Mouse (Mus musculus): ENCODE measurements around the gene Vmac.
A peak's percentile ranks its signal among the peaks of the same experiment; 100 is the strongest.

Gene Vmac

DNA sequence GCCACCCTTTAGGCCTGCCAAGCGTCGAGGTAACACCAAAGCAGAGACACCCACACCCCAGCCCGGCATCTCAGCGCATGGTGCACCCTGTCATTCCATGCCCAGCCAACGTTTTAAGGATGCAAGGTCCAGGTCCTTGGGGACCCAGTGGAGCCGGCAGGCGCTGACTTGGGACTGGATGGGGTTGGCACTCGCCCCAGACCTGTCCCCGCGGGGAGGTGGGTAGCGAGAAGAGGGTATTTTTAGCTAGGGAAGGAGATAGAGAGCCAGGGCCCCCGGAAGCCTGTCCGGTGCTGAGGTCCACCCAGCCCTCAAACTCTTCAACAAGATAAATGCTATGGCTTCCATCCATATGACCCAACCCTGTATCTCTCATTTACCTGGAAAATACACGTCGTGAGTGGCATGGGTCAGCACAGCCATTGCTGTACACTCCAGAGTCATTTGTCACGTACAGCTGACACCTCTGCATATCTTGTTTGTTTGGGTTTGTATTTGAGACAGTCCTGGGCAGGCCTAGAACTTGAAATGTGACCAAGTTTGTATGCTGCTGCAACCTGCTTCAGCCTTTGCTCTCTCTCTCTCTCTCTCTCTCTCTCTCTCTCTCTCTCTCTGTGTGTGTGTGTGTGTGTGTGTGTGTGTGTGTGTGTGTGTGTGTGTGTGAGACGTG lies 22.4 kb upstream of the Vmac start:
- no peak for DNase-seq (ENCODE audit: low spot score in 2 of 2)

DNA sequence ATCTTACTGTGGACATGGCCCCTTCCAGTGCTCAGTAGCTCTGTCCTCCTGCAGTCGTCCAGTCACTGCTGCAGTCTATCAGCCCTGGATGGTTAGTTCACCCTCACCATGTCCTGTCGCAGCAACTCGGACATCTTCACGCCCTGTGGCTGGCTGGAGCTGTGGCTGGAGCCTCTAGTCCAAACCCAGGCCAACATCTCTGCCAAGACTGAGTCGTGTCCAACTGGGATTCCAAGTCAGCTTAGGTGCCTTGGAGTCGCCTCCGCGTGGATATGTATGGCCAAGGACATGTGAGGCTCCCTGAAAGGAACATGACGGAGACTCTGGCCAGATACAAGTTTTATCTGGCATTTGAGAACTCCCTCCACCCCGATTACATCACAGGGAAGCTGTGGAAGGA lies 20.4 kb upstream of the Vmac start:
- DNase-seq (ENCODE audit: low spot score in 2 of 2), result no peak

DNA sequence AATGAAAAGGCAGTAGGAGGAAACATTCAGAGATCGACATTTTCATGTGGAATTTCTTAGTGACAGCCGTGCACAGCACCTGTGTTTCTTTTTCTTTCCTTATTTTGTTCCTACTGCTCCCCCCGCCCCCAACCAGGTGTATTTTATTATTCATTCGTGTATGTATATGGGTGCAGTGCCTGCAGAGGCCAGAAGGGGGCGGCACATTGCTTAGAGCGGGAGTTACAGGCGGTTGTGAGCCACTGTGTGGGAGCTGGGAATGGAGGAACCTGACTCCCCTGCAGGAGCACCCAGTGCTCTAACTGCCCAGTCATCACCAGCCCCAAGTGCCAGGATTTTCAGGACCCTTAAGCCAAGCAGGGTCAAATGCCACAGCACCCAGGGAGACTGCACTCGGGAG lies 18.7 kb upstream of the Vmac start:
- DNase-seq (ENCODE audit: low spot score in 2 of 2), result no peak

DNA sequence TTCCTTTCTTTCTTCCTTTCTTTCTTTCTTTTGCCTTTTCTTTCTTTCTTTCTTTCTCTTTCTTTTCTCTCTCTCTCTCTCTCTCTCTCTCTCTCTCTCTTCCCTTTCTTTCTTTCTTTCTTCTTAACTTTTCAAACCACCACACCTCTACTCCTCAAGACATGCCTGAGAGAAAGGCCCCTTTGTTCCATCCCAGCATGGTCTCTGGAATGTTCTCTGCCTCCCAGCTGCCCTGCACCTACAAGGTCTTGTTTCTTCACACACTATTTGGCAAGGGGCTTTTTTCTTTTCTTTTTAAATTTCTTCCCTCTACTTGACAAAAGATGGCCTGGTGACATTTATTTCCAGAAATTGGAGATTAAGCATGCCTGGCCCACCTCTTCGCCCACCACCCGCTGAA lies 11.8 kb upstream of the Vmac start:
- DNase-seq (ENCODE audit: low spot score in 2 of 2), result no peak

DNA sequence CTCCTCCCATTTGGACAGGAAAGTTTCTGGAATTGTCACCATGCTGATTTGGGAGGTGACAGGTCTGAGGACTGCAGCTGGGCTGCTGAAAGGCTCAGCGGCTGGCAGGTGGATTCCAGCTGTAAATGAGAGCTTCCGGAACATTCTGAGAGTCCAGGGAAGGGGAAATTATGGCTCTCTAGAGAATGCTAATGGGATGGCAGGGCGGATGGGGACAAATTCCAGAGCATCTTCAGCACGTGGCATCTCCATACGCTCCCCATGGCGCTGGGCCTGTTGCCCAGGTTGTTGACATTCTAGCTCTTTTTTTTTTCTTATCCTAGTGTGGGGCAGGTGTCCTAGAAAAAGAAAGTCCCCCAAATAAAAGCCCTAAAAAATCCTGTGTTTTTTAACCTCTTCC lies 11.3 kb upstream of the Vmac start:
- DNase-seq (ENCODE audit: low spot score in 2 of 2), result no peak

DNA sequence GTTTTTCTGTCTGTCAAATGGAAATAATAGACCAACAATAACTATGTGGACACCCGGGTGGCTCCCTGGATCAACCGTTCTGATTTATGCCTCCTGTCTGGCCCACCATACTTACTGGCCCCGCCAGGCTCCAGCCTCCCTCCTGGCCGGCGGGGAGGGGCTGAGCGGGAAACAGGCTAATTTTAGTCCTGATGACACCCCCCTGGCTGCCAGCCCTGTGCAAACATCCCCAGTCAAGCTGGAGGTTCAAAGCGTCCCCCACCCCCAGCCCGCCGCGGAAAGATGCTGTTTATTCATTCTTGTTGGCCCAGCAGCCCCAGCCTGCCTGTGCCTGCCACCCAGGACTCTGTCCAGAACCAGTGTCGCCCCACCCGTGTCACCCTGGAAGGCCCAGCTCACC lies 10.3 kb upstream of the Vmac start:
- DNase-seq (ENCODE audit: low spot score in 2 of 2), result no peak

DNA sequence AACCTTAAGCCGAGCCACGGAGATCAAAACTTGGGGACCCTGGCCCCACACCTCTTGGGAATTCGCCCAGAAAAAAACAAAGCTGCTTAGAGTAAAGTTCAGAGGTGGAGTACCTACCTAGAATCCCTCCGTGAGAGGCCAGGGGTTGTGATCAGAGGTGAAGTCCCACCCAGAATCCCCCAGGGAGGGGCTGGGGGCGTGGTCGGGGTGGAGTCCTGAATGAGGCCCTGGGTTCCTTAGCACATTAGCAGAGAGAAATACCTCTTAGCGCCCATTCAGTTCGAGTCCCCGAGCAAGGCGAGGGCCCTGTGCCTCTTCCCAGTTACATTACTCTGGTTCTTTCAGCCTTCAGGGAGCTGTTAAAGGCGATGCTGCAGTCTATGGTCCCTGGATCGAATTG lies 9.8 kb upstream of the Vmac start:
- no peak for DNase-seq (ENCODE audit: low spot score in 2 of 2)

DNA sequence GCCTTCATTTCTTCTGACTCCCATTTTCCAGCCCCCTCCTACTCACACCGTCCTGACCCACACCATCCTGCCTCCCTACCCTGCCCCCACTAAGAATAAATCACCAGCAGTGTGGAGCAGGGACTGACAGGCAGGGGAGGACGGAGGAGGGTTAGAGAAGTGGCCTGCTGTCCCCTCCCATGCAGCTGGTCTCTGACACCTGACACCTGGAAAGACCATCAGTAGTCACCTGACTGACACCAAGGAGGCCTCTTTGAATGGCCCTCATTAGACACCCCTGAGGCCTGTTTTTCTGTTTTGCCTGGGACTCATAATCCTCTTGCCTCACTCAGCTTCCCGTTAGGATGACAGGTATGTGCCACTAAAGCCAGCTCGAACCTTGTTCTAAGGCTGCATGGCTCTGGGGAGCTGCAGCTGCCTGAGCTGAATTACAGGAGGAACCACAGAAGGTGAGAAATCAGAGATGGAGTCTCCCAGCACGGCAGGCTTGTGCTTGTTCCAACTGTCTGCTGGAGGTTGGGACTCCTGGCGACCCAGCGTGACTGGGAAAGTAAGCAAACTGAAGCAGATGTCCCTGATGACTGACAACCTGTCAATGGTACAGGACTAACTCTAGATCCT lies 9.3 kb upstream of the Vmac start:
- DNase-seq (ENCODE audit: low spot score in 2 of 2), result no peak

DNA sequence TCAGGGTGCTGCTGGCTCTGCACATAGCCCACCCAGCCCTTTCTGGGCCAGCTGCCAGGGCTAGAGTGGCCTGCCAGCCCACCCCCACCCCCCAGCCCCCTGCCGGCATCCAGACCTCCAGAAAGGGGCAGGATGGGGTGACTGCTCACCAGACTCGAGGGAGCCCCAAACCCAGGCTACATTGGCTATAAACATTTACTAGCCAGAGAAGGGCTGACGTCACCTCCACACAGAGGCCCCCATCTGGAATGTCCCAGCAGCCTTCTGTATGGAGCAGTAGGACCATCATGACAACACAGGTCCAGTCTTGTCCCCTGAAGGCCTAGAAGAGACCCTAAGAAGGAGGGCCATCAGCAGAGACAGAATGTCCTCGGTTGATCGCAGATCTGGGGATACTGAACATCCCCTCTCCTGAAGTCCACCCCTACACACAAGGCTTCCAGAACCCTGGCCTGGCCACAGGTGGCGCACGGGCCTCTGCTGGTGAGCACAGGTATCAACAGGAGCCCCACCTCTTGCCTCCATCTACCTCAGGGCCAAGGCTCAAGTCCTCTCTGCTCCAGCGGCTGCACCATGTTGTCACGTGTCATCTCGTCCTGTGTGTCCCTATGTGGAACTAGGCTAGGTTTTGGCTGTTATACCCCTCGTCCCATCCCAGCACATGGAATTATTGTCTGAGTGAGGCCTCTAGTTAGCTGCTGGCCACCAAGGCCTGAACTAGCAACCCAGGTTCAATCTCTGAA lies 5.8 kb upstream of the Vmac start:
- no peak for DNase-seq (ENCODE audit: low spot score in 2 of 2)

DNA sequence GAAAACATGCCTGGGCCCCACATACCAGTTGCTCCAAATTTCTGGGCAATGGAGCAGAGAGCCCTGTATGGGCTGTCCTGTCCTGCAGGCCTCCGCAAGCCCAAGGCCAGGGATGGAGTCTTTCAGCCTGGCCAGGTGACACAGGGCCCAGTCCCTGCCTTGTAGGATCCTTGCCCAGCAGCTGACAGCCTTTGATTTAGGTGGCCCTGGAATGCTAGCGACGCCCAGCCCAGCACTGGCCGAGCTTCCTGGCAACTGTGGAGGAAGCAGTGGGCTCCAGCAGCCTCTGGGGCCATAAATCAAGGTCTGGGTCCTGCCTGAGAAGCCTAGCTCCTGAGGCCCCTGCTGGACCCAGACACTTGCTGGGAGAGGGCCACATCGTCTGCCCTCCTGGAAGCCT lies 4.6 kb upstream of the Vmac start:
- no peak for DNase-seq (ENCODE audit: low spot score in 2 of 2)

DNA sequence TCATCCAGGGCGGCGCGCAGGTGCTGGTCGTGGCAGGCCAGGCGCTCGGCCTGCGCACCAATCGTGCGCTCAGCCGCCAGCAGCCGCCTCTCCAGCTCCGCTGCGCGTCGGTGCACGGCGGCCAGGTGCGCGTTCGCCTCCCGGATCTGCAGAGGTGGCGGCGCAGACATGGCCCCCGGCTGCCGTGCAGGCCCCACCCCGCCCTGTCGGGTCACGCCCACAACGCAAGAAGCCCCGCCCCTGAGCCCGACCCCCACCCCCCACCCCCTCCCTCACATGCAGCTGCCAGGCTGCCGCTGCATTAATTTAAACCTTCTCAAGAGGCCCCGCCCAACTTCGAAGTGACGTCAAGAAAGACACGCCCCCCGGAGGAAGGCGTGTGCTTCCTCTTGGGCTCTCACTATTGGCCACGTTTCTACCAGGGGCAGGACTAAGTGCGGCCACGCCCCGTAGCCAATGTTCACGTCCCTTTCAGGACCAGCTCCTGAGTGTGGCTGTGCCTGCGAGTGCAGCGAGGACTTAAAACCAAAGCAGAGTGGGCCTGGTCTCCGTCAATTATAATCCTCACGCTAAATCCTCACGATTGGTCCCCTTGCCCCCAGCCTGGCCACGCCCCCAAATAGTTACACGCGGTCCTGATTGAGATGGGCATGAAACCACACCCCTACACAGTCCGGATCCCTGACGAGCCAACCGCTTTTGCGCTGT lies 1.0 kb downstream of the Vmac start:
- peak; percentile 98 for DNase-seq (ENCODE audit: low spot score in 2 of 2)

DNA sequence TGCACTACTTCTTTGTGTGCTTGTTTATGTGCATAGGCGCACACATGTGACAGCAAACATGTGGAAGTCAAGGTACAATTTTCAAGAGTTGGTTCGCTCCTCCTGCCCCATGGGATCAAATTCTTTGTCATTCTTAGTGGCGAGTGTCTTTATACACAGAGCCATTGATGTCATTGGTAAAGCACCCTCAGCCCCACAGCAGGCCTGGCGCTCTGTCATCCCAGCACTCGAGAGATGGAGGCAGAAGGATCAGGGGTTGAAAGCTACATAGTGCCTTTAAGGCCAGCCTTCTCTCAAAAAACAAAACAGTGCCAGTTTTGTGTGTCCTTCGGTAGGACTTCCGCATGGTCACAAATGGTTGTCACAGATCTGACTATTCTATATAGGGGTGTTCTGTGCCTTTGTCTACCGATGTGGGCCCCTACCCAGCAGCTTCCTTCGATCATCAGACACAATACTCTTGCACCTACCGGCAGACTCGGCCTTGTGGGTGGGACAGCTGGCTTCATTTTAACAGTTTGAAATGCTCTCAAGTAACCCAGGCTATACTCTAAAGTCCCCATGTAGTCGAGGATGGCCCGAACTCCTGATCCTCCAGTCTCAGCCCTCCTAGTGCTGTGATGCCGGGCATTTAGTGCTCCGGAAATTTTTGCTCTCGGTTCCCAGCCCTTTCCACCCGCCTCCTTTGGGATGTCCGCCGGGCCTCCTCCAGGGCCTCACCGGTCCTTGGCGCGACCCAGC lies 1.7 kb downstream of the Vmac start:
- peak in 1 of 2 experiments; percentile 6 for DNase-seq (ENCODE audit: low spot score in 2 of 2)

DNA sequence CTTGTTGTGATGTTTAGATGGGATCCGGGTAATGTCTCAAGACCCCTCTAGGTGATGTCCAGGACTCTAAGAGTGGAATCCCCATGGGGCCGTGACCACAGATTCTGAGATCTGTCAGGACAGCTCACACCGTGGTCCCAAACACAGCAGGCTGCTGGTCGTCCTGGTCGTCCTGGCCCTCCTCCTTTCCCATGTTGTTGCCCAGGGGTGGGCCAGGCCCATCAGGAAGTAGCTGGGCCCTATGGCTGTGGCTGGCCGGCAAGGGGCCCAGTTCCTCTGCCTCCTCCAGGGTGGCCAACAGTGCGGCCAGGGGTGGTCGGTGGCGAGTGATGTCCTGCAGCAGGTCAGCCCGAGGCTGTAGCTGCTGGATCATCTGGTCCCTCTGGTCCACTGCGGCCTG lies 2.5 kb downstream of the Vmac start:
- DNase-seq (ENCODE audit: low spot score in 2 of 2), result no peak

DNA sequence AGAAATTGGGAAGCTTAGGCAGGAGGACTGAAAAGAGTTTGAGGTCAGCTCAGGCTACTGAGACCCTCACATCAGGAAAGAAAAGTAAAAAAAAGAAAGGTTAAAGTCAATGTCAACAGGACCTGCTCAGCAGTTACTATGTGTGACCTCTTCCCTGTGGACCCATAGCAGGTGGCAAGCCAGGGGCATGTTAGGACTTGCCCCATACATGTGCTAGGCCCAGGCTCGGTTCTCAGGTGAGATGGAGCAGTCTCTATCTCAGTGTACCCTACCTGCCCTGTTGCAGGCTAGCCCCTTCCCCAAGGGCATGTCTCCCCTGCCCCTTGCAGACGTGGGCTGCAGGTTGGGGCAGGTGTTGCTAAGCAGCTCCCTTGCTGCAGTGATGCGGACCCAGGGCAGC lies 8.1 kb downstream of the Vmac start:
- DNase-seq (ENCODE audit: low spot score in 2 of 2), result no peak

DNA sequence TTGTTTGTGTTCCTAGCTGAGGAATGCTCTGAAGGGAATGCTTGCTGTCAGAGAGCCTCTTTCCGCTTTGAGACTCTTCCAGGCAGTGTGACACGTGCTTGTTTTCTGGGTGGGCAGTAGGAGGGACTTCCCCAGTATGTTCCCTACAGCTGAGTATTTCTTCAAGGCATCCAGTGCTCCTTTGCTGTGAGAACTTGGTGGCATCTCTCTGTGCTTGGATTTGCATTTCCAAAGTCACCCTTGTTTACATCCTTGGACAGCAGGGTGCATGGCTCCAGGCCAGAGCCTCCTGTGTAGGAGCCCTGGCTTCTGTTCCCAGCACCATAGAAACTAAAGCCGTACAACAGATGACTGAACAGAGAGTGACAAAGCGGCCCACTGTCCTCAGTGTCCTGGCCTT lies 9.1 kb downstream of the Vmac start:
- DNase-seq (ENCODE audit: low spot score in 2 of 2), result no peak

DNA sequence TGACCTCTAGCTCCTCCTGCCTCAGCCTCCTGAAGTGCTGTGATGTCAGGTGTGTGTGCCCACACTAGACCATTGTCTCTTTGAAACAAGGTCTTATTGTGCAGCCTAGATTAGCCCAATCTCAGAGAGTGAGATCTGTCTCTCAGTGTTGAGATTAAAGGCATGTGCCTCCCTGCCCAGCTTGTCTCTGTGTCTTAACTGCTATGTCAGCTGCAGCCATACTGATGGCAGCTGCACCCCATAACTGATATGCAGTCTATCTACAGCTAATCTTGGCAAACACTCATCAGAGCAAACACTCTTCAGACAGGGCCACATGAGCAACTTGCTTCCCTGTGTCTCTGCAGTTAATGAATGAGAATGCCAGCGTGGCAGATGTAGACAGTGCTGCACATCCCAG lies 11.3 kb downstream of the Vmac start:
- no peak for DNase-seq (ENCODE audit: low spot score in 2 of 2)

DNA sequence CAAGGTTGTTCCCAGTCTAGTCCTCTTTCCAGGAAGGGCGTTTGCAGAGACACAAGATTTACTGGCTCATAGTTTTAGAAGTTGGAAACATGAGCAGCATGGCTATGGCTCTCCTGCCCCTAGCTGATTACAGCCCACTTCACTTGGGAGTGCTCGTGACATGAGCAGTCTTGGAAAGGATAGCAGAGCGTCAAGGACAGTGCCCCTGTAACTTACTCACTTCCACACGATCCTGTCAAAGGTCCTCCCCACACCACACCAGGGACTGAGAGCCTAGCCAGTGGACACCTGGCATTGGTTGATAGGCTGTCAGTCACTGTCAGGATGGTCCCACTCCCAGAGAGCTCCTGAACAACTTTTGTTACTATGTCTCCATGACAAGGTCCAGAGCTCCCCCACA lies 14.8 kb downstream of the Vmac start:
- no peak for DNase-seq (ENCODE audit: low spot score in 2 of 2)

DNA sequence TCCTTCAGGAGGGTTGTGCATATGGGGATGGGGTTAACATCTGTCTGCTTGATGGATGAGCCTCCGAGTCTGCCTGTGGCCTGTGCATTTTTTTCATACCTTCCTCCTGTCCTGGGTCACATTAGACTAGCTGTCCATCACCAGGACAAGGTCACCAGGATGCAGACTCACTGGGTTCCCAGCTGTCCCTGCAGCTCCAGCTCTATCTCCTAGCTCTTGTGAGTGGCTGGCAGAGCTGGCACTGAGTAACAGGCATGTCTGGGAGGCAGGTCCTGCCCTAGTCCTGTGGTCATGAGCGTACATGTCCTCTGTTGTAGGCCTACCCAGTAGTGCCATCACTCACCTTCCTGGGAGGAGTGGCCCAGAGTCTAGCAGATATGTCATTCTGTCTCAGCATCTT lies 17.4 kb downstream of the Vmac start:
- DNase-seq (ENCODE audit: low spot score in 2 of 2), result no peak

DNA sequence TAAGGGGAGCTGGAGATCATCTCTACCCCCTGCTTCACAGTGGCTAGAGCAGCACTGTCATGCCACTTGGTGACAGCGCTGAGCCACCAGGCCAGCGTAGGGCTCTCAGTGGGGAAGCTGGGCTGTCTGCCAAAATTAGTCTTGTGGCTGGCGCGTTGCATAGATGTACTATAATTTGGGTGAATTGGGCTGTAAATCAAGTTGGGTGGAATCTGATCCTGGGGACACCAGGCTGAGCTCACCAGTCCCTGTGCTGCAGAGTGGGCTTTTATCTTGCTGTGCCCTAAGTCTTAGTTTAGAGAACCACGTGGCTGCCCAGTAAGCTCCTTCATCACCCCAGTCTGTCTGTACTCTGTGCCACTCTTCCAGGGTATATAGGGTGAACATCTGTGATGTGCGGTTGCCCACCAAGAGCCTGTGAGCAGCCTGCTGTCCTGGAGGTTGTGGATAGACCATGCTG lies 23.9 kb downstream of the Vmac start:
- no peak for DNase-seq (ENCODE audit: low spot score in 2 of 2)

DNA sequence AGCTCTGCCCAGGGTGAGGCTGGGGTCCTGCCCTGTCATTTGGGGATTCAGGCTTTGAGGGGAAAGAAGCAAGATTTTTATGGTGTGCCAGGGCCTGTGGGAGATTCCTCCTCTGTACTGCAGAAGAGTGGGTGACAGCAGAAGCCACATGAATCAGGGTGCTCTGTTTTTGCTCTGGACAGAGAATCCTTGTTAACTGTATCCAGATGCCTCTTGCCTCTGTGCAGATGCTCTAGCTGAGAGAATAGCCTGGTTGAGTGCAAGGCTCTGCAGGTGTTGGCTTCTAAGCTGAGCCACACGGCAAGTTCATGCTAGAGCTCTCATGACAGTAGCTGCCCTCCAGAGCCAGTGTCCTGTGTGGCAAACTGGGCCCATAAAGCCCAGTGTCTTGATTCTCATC lies 24.4 kb downstream of the Vmac start:
- no peak for DNase-seq (ENCODE audit: low spot score in 2 of 2)

DNA sequence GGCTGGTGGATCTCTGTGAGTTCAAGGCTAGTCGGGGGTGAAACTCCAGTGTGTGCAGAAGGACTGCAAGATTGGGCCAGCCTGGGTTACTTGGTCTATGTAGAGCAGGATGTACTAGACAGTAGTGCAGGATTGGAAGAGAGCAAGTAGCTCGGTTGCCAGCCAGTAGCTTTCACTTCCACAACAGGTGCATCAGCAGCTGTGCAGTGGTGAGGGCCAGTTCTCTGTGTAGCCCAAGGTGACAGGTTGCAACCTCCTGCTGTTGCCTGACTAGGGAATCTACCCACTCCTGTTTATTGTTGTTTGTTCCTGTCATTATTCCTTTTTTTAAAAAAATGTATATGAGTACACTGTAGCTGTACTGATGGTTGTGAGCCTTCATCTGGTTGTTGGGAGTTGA lies 29.1 kb downstream of the Vmac start:
- no peak for DNase-seq (ENCODE audit: low spot score in 2 of 2)

DNA sequence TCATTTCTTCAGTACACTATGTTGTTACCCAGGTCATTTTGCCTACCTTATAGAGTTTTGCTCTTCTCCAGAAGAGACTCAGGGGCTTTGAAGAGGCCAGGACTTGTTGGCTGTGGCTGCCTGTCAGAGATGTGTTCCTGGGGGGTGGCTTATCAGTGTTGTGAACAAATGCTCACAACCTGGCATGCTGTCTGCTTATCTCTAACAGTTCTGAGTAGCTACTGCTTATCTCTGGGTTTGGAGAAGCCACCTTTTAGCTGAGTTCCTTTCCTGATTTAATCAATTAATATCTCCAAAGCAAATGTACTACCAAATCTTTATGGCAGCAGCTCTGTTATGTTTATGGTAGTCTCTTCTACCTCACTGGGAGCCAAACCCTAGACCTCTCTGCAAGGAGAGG lies 29.8 kb downstream of the Vmac start:
- no peak for DNase-seq (ENCODE audit: low spot score in 2 of 2)

Measured in natural killer cell, adult 2 months (primary cell).